ENCODE assay signal across 23 mouse cellular contexts in the genomic region with DNA sequence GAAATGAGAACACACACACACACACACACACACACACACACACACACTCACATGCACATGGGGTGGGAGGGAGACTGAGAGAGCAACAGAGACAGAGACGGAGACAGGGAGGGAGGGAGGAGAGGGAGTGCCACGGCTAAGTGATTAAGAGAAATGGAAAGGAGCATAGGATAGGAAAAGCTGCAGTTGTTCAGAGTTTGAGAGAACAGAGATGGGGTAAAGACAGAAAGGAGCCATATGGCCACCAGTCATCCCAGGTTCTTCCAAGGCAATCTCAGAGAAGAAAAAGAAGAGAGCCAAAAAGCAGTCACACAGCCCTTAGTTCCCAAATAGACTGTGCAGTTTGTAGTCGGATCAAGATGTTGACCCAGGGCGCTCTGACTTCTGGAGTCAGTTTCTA.
"Had no signal": no experiment of that assay in that cellular context is flagged by ENCODE, and none has a peak within 500 bp of the region (broad histone marks: within the 10 kb centered on the region; RNA-seq: fewer than 3 reads in every experiment).

No protein-coding gene starts in this region.

- H3K27ac ChIP-seq: heart, embryonic 10.5 days; hindbrain, embryonic 13.5 days; hindbrain, embryonic 15.5 days; kidney, embryonic 15.5 days; kidney, postnatal 0 days; layer of hippocampus, adult 2 months; limb, embryonic 13.5 days; limb, embryonic 15.5 days; liver, embryonic 12.5 days; liver, embryonic 14.5 days had no signal

- H3K4me1 ChIP-seq: kidney, embryonic 15.5 days; liver, embryonic 12.5 days had no signal

- H3K9ac ChIP-seq: heart, embryonic 12.5 days; hindbrain, embryonic 13.5 days; hindbrain, embryonic 15.5 days; kidney, embryonic 15.5 days; limb, embryonic 13.5 days; limb, embryonic 15.5 days; liver, embryonic 12.5 days; liver, embryonic 14.5 days had no signal

- ATAC-seq: intestine, embryonic 16.5 days; liver, embryonic 12.5 days had no signal

- DNase-seq: gastrocnemius, postnatal 14 days; gastrocnemius, postnatal 36 days; heart, adult 18-20 months; heart, postnatal 10 days; heart, postnatal 36 days; kidney, adult 11 months; kidney, adult 2 months; kidney, adult 9 months; kidney, postnatal 14 days; kidney, postnatal 36 days; left cerebral cortex, postnatal 4 days had no signal

- H3K36me3 ChIP-seq: heart, embryonic 10.5 days; heart, embryonic 12.5 days; hindbrain, embryonic 13.5 days; hindbrain, embryonic 15.5 days; kidney, embryonic 15.5 days; limb, embryonic 13.5 days; limb, embryonic 15.5 days; liver, embryonic 12.5 days had no signal

- H3K4me3 ChIP-seq: heart, embryonic 10.5 days; heart, embryonic 12.5 days; hindbrain, embryonic 13.5 days; hindbrain, embryonic 15.5 days; kidney, embryonic 15.5 days; layer of hippocampus, adult 2 months; limb, embryonic 13.5 days; limb, embryonic 15.5 days; liver, embryonic 12.5 days had no signal

- H3K27me3 ChIP-seq: heart, embryonic 12.5 days; hindbrain, embryonic 13.5 days; hindbrain, embryonic 15.5 days; kidney, embryonic 15.5 days; limb, embryonic 13.5 days; limb, embryonic 15.5 days; liver, embryonic 12.5 days had no signal

- H3K9me3 ChIP-seq: heart, embryonic 10.5 days; hindbrain, embryonic 13.5 days; hindbrain, embryonic 15.5 days; liver, embryonic 12.5 days had no signal

- H3K4me2 ChIP-seq: heart, embryonic 12.5 days; hindbrain, embryonic 13.5 days; hindbrain, embryonic 15.5 days; kidney, embryonic 15.5 days; limb, embryonic 13.5 days; limb, embryonic 15.5 days; liver, embryonic 12.5 days had no signal
